Mouse (Mus musculus): ENCODE measurements around the gene Dcaf6.

Dcaf6 gene

DNA sequence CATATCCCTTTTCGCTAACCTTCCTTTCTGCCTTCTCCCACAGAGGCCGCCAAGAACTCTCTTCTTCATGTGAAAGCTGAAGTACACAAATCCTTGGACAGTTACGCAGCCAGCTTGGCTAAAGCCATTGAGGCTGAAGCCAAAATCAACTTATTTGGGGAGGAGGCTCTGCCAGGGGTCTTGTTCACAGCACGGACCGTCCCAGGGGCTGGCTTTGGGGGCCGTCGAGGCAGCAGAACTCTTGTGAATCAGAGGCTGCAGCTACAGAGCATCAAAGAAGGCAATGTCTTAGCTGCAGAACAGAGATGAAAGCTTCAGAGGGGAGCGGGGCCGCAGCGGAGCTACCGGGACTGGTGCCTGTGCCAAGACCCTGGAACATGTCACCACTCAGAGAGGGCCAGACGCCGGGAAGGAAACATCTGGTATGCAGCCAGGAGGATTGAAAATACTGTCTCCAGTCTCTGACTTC lies 138.8 kb downstream of the Dcaf6 start:
- DNase-seq (ENCODE audit: low spot score in 2 of 2) = no peak

- DNase-seq (ENCODE audit: low spot score in 2 of 2) = peak; percentile 59 to 82
Measured at GRCm38 (mm10) chr1:165320141-165320934, 139.9 kb downstream of the Dcaf6 start.

- no peak for DNase-seq (ENCODE audit: low spot score in 2 of 2)
Measured at GRCm38 (mm10) chr1:165316361-165316760, 143.9 kb downstream of the Dcaf6 start.

DNA sequence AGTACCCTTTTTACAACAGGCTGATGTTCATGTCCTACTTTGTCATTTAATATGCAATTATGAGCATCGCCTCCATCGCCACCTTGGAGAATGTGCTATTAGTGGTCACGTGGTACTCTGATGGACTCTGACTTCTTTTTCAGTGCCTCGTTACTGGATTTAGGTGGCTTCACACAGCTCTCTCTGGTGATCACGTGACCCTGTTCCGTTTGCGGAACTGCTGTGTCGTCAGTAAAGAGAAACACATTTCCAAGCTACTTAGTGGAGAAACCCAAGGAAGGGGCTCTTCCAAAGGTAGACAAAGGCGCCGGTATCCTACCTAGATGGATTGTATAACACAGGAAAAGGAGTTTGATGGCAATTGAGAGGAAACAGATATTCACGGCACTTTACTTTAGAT lies 152.1 kb downstream of the Dcaf6 start:
- no peak for DNase-seq (ENCODE audit: low spot score in 2 of 2)

DNA sequence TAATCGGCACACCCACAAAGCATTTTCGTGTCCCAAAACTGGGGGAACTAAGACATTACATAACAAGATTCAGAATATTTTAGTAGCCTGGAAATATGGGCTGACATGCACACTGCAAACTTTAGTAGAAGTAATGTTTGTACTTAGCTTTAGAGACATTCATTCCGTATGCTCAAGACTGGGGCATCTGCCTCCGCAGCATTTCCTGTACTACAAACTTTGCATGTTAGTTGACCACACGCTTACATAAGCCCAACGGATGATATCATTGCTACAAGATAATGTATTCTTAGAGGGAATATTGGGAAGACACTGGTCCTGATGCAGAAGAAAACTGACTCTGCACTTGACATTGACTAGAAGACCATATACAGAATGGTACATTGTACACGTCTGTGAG lies 155.9 kb downstream of the Dcaf6 start:
- no peak for DNase-seq (ENCODE audit: low spot score in 2 of 2)

DNA sequence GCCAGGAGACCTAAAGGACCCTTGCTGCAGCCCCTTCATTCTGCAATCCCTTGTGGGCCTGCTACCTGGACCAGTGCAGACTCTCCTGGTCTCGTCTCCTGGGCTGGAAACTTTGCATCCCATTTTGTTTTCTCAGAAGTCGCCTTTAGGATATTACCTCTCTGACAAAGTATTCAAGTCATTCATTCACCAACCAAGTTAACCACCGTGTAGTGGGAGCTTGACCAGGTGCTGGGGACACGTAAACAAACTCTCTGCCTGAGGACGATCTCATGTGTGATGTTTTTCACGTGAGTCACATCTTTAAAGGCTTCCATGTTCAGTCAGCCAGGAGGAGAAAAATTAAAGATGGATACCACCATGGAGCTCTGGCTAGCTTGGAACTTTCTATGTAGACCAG lies 157.1 kb downstream of the Dcaf6 start:
- no peak for DNase-seq (ENCODE audit: low spot score in 2 of 2)

DNA sequence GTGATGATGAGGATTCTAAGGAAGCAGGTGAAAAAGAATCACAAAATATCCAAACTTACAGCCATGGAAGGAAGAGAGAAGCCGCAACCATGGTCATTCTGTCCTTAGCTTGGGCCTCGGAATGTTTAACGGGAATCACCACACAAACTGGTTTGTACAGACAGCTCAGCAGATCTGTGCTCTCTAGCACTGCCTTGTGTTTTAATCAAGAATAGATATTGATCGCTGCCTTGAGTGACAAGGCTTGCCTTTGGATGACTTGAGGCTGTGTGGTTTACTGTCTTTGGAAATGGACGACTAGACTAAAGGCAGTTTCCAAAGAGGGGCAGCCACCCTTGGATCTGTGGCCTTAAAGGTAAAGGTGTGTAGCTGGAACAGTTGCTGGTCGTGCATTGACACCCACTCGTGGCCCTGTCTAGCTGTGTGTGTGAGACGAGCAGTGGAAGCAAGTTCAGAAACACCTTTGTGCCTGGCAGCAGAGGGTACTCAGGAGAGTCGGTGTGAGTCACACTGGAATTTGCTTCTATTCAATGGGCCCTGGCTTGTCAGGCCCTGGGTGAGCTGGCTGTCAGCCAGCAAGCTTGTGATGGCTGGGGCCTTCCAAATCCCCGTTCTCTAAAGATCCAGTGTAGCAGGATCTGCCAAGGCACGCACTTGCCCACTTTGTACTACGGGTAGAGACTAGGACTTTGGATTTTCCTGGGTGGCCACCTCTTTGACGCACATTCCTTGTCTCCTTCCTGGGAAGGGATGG lies 157.6 kb downstream of the Dcaf6 start:
- DNase-seq (ENCODE audit: low spot score in 2 of 2) = no peak

- DNase-seq (ENCODE audit: low spot score in 2 of 2) = no peak
Measured at GRCm38 (mm10) chr1:165301567-165301966, 158.7 kb downstream of the Dcaf6 start.

- no peak for DNase-seq (ENCODE audit: low spot score in 2 of 2)
Measured at GRCm38 (mm10) chr1:165301108-165301507, 159.2 kb downstream of the Dcaf6 start.

DNA sequence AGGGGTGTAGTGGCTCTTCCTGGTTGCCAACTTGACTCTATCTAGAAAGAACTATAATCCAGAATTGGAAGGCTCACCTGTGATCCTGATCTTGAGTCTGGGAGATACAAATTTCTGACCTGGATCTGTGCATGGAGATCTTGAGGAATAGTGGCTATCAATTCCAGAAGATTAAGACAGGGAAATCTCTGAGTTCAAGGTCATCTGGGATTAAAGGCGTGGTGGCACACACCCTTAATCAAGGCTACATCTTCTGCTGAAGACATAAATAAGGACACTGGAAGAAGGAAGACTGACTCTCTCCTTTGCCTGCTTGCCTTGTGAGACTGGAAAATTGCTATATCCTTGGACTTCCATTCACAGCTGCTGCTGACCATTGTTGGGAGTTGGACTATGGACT lies 164.8 kb downstream of the Dcaf6 start, which contains the start of gene Gpr161:
Gpr161 (plus strand) TSS at position 301 of the 400 bp plus-strand sequence.
- no peak for DNase-seq (ENCODE audit: low spot score in 2 of 2)

DNA sequence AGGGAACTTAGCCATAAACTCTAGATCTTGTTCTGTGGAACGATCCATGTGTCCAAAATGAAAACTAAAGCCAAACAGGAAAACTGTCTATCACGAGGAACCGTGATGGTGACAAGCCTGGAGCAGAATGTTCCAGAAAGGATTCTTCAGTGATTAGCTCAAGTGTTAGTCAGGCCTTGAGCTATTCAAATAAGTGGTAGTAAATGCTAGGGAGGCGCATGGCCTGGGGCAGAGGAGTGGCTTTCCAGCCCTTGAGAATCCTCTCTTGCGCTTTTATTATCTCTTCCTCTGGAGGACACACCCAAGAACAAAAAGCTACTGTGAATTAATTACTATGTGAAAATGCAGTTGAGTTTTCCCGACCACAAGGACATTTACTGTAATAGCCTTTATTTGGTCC lies 168.7 kb downstream of the Dcaf6 start:
- DNase-seq (ENCODE audit: low spot score in 2 of 2) = no peak

DNA sequence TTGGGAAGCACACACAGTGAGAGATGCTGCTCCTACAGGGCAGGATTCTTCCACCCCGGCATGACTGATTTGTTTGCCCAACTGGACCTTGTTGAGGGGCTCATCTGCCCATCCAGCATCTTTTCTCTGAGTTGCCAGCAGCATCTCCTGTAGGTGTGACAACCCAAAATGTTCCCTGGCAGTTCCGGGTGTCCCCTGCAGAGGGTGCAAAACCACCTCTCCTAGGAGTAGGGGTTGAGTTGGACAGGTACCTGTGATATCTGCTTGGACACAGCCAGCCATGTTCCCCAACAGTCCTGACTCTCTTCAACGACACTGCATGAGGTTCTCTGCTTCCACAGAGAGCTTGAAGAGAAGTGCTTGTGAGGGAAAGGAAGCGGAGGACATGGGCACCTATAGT lies 170.4 kb downstream of the Dcaf6 start:
- peak; percentile 16 to 64 for DNase-seq (ENCODE audit: low spot score in 2 of 2)

DNA sequence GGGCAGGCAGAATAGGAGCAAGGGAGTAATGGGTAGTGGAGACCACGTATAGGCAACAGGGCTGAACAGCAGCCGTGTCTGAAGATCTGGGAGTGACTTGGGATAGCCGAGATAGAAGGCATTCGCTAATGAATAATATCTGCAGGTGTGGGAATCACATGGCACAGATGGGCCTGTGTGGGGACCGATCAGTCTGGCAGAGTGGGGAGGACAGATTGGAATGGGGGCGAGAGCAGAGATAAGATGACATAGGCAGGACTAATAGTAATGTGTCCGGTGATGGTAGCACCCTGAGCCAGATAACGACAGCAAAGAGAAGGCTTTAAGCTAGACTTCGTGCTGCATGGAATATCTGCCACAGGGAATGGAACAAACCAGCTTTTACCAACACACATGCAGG lies 172.1 kb downstream of the Dcaf6 start:
- DNase-seq (ENCODE audit: low spot score in 2 of 2) = no peak

DNA sequence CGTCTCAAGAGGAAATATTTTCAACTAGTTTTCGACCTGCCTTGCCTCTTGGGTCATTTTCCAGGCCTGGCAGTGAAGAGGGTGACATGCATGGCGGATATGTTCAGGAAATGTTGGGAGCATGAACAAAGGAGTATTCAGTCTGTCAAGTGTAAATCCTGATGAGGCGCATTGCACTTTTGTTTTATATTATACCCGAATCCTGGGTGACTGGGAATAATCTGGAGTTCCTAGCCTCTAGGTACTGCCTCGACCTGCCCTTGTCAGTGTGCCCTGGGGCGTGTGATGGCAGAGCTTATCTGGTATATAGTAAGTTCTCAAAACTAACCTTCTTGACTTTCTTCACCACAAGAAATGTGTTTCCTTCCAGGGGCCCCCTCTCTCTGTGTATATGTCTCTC lies 176.2 kb downstream of the Dcaf6 start:
- DNase-seq (ENCODE audit: low spot score in 2 of 2) = no peak

DNA sequence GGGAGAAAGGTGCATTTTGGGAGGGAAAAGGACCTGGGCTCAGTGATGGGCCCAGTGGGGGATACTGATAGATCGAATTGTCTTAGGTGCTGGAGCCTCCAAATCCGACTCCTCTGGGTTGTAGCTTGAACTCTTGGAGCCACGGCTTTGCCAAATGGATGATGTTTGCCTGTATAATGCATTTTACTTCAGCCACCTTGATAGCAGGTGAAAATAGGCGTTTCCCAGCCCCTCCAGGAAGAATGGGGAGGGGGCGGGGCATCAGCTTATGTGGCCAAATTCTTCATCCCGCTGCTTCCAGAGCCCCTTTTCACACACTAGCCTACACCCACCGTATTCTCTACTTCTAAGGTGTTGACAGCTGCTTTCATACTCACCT lies 177.3 kb downstream of the Dcaf6 start:
- no peak for DNase-seq (ENCODE audit: low spot score in 2 of 2)

GRCm38 (mm10) chr1:165282222-165282966 lies 177.9 kb downstream of the Dcaf6 start:
- DNase-seq (ENCODE audit: low spot score in 2 of 2) = no peak

DNA sequence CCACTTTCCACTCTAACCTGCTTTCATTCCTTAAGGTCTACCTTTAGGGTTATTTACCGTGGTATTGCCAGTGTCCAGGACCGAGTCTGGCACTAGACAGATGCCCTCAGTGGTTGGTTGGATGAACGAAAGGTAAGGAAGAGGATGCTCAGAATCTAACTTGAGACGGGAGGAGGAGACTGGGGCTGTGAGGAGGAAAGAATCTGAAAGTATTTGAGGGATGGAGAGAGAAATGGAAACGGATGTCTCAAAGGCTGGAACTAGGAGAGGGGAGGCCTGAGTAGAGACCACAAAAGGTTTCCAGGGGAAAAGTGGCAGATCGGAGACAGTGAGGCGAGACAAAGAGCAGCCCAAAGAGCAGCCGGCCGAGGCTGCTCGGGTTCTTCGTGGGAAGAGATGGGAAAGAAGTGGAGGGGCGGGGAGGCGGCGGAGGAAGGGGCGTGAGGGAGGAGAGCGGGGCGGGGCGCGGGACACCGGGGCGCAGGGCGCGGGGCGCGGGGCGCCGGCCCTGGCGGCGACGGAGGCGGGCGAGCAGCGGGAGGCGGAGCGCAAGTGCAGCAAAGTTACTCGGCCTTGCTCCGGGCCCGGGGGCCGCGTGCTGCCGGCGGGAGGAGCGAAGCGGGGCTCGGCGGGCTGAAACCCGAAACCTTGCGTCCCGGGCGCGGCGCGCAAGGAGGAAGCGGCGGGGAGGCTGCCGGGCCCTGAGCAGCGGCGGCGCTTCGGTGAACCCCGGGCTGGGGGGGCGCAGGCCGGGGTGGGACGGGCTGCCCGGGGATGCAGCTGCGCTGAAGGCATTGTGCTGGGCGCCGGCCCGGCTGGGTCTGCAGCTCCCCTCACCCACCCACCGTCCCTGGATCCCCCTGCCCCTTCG lies 178.7 kb downstream of the Dcaf6 start:
- peak in 1 of 2 experiments; percentile 51 for DNase-seq (ENCODE audit: low spot score in 2 of 2)

- no peak for DNase-seq (ENCODE audit: low spot score in 2 of 2)
Measured at GRCm38 (mm10) chr1:165280741-165281140, 179.5 kb downstream of the Dcaf6 start.
